Mouse (Mus musculus): ENCODE results near the gene Bpifb3.

The Bpifb3 gene

DNA sequence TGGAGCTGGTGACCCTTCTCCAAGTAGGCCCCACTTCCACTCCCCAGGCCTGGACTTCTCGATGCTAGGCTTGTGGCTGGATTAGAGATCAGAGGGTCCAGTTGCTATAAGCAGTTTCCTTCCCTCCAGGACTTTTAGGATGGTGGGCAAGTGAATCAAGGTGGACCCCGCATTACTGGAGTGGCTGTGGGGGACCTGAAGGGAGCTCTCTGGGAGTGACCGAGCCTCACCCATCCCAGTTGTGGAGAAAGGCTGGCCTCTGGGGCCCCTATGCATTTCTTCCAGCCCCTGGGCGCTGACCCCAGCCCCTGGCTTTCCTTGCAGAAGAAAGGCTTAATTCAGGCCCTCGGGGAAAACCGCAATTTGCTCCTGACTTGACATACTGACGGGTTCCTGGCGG is at the start of gene Bpifb3:
Bpifb3 (plus strand) TSS at position 301 of the 400 bp plus-strand sequence.
- no peak for DNase-seq (ENCODE audit: low read depth)

DNA sequence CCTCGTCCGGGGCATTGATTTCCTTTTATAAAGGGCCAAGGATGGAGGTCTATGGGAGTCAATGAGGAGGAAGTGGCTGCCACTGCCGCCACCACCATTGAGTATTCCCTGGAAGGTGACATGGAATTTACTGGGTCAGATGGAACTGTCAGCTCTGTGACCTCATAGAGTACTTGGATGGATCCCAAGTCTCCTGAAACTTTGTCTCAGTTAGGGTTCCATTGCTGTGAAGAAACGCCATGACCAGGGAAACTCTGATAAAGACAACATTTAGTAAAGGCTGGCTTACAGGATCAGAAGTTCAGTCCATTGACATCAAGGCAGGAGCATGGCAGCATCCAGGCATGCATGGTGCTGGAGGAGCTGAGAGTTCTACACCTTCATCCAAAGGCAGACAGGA is 47.0 kb upstream of the Bpifb3 start, which contains the start of gene Sun5:
Sun5 (minus strand) TSS at position 101 of the 400 bp plus-strand sequence.
- DNase-seq (ENCODE audit: low read depth): no peak

DNA sequence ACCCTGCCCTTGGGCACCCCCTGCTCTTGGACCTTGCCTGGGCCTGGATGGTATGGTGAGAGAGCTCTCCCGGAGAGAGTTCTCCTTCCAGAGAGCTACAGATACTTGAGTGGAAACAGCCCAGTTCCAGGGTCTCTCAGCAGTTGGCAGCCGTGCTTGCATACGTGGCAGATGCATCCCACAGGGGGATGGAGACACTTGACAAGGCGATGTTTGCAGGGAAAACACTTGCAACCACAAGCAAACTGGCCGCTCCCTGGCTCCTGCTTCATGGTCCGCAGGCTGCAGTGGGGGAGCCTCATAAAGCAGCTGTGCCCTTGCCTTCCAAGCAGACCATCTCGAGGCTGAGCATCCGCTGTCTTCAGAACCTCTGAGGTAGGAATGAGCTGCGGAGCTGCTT is 43.3 kb upstream of the Bpifb3 start, which contains the start of gene Bpifb2:
Bpifb2 (plus strand) TSS at position 301 of the 400 bp plus-strand sequence.
- DNase-seq (ENCODE audit: low read depth): no peak

DNA sequence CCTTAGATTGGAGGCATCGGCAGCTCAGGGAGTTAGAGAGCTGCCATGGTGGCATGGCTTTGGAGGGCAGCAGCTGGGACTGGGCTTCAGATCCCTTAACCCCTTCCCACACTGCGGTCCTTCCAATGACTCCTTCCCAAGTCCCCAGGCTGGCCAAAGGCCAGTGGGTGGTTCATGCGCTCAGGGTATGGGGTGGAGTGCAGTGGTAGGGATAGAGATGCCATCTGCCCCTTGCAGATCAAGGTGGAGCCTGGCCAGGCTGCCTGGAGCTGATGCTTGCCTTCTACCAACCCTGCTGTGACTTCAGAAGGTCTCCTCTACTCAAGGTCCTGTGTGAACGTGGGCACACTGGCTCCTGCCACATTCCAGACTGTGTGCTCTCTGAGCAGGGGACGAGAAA is 18.9 kb upstream of the Bpifb3 start:
- no peak for DNase-seq (ENCODE audit: low read depth)

DNA sequence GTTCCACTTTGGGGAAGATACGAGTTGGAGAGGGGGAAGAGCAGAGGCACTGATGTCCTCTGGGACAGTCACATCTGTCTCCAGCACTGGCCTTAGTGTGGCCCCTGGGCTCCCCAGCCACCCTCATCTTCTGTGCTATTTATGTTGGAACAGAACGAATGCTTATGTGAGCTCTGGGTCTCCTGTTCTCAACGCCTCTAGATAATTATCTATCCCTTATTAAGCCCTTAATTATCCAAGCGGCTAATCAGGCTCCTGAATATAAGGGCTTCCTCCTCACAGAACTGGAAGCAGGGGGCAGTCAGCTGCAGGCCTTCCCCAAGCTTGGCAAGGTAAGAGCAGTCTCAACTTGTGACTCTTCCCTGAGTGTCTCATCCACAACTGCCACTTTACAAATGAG is 17.9 kb upstream of the Bpifb3 start, which contains the start of gene Bpifb6:
Bpifb6 (plus strand) TSS at position 301 of the 400 bp plus-strand sequence.
- no peak for DNase-seq (ENCODE audit: low read depth)

DNA sequence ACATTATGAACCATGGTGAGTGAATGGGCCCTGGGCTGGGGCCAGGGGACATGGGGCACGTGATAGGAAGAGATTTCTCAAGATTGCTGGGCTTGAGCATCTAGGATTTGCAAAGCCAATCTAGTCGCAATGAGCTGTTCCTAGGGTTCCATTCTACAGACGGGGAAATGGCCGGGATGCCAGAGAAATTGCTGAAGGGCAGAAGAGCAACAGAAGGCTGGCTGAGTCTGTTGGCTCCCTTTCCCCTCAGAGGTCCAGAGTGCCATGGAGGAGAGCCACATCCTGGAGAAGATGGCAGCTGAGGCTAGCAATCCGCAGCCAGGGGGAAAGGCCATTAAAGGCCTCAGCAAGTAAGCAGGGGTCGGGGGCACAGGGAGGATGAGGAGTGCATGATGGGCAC is 15.3 kb upstream of the Bpifb3 start:
- no peak for DNase-seq (ENCODE audit: low read depth)

DNA sequence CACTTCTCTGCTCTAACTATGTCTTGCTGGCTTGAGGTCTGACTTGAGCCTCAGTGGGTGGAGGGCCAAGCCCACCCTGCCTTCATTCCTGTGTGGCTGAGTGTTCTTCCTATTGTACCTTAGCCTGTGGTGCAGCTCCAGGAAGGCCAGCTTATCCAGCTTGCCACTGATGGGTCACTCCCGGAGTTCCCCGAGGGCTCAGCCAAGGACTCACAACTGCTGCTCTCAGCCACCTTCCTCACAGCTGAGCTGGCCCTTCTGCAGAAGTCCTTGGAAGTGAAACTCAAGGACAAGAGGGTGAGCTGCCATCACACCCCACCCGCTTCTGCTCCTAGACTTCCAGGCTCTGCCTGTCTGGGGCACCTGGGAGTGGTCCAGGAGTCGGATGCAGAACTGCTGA is 11.4 kb upstream of the Bpifb3 start:
- DNase-seq (ENCODE audit: low read depth): no peak

DNA sequence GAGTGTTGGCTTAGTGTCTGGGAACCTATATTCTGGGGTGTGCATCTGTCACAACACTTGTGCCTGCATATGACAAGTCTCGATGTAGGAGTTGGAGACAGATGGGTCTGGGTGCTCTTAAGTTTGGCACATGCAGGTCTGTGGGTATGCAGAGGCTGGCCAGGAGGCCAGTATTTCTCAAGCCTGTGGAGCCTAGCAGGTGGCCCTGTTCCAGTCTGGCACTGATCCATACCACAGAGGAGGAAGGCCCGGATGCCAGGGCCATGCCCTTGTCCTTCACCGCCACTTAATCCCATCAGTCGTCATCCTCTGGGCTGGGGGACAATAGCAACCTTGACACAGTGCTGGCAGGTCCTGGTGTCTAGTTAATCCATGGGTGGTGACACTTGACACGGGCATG is 3.9 kb upstream of the Bpifb3 start:
- DNase-seq (ENCODE audit: low read depth): no peak

DNA sequence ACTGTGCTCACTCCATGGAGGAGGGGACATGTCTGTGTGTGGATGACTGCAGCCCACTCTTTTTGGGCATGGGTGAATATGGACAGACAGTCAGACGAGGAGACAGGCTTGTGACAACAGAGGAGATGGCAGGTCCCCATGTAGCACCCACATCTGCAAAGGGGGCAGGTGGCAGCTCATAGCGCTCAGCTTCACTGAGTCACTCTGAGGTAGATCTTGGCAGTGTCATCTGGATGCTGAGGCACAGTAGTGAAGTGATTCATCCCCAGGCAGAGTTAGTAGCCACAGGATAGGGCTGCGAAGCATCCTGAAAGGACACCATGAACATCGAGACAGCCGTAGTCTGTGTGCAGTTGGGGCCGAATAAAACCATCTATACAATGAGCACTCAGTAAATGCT is 3.2 kb downstream of the Bpifb3 start:
- DNase-seq (ENCODE audit: low read depth): no peak

DNA sequence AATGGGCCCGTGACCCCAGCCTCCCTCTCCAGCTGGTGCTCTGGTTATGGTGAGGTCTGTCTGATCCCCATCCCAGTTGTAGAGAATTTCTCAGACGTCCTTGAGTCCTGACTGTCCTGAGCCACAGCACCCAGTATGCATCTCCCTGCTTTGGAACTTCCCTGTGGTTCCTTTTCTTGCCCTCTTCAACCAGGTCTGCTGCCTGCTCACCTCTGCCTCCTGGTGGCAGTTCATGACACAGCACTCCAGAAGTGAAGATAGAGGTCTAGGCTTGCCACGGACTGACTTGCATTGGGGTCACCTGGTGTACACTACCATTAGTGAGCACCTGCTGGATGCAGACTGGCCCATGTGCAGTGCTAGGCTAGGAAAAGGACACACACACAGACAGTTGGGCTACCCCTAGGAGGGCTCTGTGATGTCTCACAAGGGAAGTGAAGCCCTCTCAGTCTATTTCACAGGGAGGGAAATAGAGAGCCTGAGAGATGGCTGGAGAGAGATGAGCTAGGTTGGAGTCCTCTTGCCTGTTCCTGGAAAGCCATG is 11.9 kb downstream of the Bpifb3 start:
- peak; percentile 20 for DNase-seq (ENCODE audit: low read depth)

DNA sequence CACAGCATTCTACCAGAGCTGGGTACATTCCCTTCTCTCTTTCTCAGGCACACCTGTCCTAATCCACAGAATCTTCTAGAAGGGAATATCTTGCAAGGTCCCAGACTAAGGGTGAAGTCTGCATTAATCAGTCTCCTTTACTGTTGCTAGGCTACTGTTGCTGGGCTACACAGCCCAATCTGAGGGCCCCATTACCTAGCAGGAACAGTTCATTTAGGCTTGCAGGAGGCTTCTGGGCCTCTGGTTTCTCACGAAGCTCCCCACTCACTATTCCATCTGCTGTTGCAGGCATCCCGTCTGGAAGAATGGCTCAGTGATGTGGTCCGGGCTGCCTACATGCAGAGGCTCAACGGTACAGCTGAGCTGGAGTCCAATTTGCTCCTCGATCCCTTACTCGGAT is 13.1 kb downstream of the Bpifb3 start:
- no peak for DNase-seq (ENCODE audit: low read depth)

DNA sequence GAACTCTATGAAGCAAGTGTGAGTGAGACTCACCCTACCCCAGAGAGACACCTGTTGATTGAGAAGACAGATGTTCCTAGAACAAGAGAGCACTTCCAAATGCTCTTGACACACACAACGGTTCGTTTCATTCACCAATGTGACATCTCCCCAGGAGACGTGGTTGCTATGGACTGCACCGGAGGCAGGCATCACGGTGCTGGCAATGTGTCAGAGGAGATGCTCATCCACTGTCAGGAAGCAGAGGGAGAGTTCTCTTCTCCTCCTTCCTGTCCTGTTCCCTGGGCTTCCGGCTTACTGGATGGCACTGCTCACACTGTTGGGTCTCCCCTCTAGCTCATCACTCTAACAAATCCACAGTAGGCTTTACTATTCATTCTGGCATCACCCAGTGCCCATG is 15.3 kb downstream of the Bpifb3 start:
- no peak for DNase-seq (ENCODE audit: low read depth)

DNA sequence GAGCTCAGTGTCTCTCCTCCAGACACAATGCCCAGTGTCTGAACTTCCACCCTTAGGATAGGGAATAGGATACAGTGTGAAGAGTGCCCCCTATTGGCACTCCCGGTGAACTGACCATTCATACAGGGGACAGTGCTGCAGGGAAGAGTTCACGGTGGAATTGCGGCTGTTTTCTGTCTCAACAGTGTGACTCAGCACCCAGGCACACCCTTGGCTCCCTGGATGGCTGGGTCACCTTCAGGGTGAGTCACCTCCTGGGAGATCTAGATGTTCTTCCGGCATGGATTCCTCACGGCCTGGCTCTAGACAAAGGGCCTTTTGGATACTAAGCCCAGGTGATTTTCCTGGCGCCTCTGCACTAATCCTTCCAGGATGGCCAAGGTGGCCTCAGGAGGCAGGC is 17.3 kb downstream of the Bpifb3 start:
- DNase-seq (ENCODE audit: low read depth): no peak

DNA sequence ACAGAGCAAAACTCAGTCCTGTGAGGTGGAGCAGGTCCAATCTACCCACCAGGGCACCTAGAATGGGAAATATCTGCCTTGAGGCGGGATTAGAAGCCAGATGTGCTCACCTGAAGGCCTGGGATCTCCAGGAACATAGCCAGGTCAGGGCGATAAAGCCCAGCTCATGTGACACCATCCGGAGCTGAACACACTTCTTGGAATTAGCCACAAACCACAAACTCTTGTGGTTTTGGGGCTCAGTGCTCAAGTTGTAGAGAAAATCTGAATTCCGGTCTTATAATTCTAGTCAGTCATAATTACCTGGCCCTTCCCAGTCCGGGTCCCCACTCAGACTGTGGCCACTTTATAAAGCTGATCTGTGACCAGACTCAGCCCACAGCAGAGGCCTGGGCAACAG is 19.8 kb downstream of the Bpifb3 start, which contains the start of gene Bpifb4:
Bpifb4 (plus strand) TSS at position 370 of the 400 bp plus-strand sequence.
- no peak for DNase-seq (ENCODE audit: low read depth)

DNA sequence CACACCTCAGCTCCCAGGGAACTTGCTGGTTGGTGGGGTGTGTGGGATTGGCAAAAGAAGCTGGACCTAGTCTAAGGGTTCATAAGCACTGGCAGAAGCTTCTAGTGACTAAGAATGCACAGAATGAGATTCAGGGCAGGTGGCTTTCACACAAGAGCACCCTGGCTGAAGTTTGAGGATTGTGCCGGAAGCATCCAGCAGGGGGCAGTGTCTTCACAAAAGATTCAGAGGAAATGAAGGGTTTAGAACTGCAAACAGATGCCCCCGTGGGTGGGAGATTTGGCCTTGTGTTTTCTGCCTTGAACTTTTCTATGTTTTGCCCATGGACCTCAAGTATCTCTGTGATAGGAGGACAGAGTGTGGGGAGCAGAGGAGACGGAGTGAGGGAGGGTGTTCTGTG is 25.5 kb downstream of the Bpifb3 start:
- DNase-seq (ENCODE audit: low read depth): peak; percentile 51

DNA sequence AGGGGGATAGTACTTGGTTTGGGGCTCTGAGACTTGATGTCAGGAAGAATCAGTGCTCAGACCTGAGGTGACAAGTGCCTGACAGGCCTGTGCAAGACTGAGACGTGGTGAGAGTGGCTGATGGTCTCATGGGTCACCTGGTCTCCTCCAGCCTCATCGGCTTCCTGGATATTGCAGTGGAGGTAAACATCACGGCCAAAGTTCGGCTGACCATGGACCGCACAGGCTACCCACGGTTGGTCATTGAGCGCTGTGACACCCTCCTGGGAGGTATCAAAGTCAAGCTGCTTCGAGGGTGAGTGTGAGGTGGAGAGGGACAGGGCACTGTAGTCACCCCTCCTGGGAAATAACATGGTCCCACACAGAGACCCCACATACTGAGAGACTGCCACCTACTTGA is 26.5 kb downstream of the Bpifb3 start:
- no peak for DNase-seq (ENCODE audit: low read depth)

DNA sequence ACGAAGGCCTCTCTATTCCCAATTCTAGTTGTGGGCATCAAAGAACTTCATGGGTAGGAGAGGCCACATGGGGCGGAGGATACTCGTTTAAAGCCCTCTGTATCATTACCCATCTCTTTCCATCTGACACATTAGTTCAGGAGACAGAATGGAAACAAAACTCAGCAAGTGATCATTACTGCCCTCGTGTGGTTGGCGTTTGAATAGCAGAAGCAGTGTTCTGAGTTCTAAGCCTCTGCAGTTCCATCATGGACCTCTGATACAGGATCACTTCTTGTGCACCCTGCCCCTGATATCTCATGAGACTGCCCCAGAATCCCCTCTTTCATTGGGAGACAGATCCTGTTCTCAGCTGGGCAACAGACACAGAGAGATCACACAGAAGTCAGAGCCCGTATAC is 34.9 kb downstream of the Bpifb3 start:
- peak; percentile 67 for DNase-seq (ENCODE audit: low read depth)

DNA sequence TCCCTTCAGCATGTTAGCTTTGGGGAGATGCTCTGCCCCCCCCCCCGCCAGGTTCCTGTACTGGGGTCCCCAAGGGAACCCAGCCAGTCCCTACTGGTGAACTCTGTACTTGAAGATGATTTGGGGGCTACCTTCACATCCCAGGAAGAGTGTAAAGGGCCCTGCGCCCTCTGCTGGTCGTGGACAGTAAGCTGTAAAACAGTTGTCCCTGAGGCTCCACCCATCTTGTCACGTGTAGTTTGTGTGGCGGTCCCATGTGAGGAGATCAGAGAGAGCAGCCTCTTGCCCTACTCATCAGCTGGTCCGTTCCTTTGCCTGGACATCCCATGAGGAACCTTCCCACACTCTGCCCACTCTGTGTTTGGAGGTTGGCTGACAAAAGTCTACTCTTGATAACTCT is 35.8 kb downstream of the Bpifb3 start:
- DNase-seq (ENCODE audit: low read depth): peak; percentile 46

DNA sequence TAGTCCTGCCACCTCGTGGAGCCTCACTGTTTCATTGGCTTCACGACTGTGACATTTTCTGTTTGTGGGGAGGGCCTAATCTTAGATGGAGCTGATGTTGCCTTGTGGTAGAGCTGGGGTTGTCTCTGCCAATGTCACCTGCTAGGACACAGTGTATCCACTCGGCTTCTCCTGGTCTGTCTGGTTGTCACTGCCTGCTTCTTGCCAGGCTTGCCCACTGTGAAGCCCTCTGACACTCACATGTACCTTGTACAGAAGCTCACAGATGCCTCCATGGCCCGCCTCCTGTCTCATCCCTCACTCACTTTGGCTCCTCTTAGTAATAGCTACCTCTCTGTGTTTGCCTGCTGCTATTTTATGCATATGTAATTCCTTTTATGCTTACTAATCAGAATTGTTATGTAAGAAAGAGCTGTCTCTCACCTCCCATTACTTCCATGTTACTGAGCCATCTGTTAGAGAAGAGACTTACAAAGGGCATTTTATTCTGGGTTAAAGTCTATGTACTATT is 44.8 kb downstream of the Bpifb3 start:
- DNase-seq (ENCODE audit: low read depth): no peak

DNA sequence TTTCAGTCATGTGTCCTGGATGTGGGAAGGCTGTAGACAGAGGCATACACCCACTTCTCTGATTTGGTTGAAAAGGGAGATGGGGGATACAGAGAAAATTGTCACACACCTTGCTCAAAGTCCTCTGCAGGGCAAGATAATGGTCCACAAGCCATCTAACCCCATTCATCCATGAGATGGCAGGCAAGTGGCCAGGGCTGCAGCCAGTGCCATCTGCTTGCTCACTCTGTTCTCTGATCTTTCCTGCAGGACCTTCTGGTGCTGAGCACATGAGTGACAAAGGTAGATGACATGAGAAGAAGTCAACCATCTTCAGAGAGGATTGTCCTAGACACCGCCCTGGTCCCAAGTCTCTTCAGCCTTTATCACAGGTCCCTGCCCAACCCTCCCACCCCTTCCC is 45.3 kb downstream of the Bpifb3 start:
- no peak for DNase-seq (ENCODE audit: low read depth)

DNA sequence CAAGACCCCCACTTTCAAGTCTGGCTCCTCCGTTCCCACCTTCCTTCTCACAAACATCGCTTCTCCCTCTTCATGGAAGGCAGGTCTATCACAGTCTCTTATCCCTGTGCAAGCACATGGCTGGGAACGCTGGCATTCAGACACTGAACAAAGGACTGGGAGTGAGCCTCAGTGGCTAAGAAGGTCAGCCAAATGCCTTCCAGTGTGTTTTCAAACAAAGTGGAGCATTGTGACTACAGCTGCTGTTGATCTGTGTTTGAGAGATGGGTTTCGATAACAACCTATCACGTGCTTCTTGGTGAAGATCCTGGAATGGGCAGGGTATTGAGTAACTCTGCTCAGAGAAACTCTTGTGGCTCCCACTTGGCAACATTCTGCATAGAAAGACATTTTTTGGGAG is 52.2 kb downstream of the Bpifb3 start:
- DNase-seq (ENCODE audit: low read depth): no peak

DNA sequence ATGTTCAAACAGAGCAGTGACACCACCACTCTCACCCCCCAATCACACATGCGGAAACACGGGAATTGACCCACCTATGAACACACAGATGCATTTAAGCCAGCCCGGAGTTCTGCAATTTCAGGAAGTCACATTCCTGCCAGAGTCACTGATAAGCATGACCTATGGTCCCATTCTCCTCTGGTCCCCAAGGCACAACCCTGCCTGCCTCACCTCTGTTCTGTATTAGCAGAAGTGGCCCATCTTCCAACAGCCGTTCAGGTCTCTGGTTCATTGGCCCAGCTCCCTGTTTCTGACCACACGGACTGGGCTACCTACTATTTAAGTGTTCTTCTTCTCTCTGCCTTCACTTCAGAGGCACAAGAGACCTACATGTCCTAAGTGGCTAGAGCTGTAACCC is 56.6 kb downstream of the Bpifb3 start, which contains the start of gene Bpifa6:
Bpifa6 (plus strand) TSS at position 364 of the 400 bp plus-strand sequence.
- no peak for DNase-seq (ENCODE audit: low read depth)

All from naive thymus-derived CD4-positive, alpha-beta T cell, adult 2 months (primary cell).